Mouse (Mus musculus): Measurements from ENCODE around the gene Fos.
"Not testable (repeated sequence)": the region's sequence is repeated elsewhere in the genome, so short reads cannot be mapped to it uniquely, and the experiment has no call there.

DNA sequence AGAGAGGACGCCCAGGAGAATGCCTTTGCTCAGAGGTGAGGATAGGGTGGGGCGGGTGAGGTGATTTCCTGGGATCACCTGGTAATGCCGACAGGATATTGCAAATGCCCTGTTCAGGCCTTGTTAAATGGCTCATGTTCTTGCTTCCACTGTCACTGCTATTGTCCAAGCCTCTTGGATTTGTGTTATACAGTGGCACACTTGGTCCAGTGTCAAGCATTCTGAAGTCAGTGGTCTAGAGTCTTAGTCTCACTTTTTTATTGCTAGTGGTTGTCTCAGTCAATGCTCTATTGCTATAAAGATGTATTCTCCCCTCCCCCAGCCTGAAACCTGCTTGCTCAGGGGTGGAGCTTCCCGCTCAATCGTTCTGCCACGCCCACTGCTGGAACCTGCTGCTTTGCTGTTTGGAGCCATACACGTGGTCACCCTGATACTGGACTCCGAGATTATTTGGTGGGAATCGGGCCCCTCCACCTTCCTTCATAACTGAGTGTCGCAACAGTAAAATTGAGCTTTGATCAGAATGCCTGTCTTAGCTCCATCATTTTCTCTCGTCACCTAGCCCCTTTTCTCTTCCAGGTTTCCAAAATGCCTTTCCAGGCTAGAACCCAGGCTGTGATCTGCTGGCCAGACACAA lies 51.3 kb downstream of the Fos start:
- TF ChIP-seq CTCF, EP300 (IDR thresholded peaks at IDR 0.05; ENCODE audit: low read depth): not testable (repeated sequence)
